Mouse (Mus musculus) heart, postnatal 0 days (tissue): ENCODE results near the gene Gm39566. TPM values are rescaled to one million over a fixed set of nuclear protein-coding genes. Genes with fewer than 3 reads are reported as not detected.
A peak's percentile ranks its signal among the peaks of the same experiment; 100 is the strongest.

Experiments
- ATAC-seq: fragments of 200-750 bp; cut with Nextera tagmentation; 2 replicates; pipeline ENCODE4 v1.8.0; 2017; ENCODE audit warnings: low read depth, moderate number of reproducible peaks, moderate library complexity; ENCODE audit not compliant: insufficient read depth
- DNase-seq: peaks from one replicate; pipeline ENCODE4 v3.0.0-alpha.2; 2016; ENCODE audit warnings: low spot score
- H3K27ac ChIP-seq: fragments of 300-500 bp; sonication (generic); 2 replicates; pipeline ENCODE4 v1.5.1; 2014; ENCODE audit warnings: low read depth, mild to moderate bottlenecking
- H3K27me3 ChIP-seq: fragments of 300-500 bp; sonication (generic); 2 replicates; pipeline ENCODE4 v1.6.1; 2014; ENCODE audit warnings: low read length, mixed read lengths; ENCODE audit not compliant: control insufficient read depth, insufficient read depth
- H3K36me3 ChIP-seq: fragments of 300-500 bp; sonication (generic); replicated peaks from 2 replicates; pipeline ENCODE4 v1.6.1; 2014; ENCODE audit warnings: low read length, mixed read lengths; ENCODE audit not compliant: control insufficient read depth, insufficient read depth
- H3K4me1 ChIP-seq: fragments of 300-500 bp; sonication (generic); 2 replicates; pipeline ENCODE4 v1.6.1; 2014; ENCODE audit warnings: antibody characterized with exemption; ENCODE audit not compliant: control insufficient read depth, insufficient read depth
- H3K4me2 ChIP-seq: fragments of 300-500 bp; sonication (generic); 2 replicates; pipeline ENCODE4 v1.6.1; 2014; ENCODE audit warnings: low read depth, mild to moderate bottlenecking, low read length, moderate library complexity
- H3K4me3 ChIP-seq: fragments of 300-500 bp; sonication (generic); 2 replicates; pipeline ENCODE4 v1.5.1; 2014; ENCODE audit warnings: low read depth, low read length
- H3K9ac ChIP-seq: fragments of 300-500 bp; sonication (generic); replicated peaks from 2 replicates; pipeline ENCODE4 v1.6.1; 2014; ENCODE audit warnings: low read depth, low read length, mixed read lengths
- H3K9me3 ChIP-seq: fragments of 300-500 bp; sonication (generic); replicated peaks from 2 replicates; pipeline ENCODE4 v1.6.1; 2016; ENCODE audit warnings: low read length; ENCODE audit not compliant: control insufficient read depth
- CTCF ChIP-seq: IDR thresholded peaks from 2 replicates; pipeline ENCODE4 v1.5.1; 2016; ENCODE audit warnings: antibody characterized with exemption, control low read depth, low read depth
- EP300 ChIP-seq: IDR thresholded peaks from 2 replicates; pipeline ENCODE4 v1.6.1; 2016; ENCODE audit warnings: antibody characterized with exemption, low read depth
- WGBS: fragments of 180-500 bp; shearing (Covaris S2); extraction: QIAGEN DNeasy Blood & Tissue Kit; methylation state at CpG from one replicate; pipeline ENCODE4 v1.1.7; 2014; 5-methylcytosine and 5-hydroxymethylcytosine counted together
- polyA plus RNA-seq: library from polyadenylated mRNA; unstranded; fragments of >200 nt; fragmentation: Nextera tagmentation; extraction: Ambion mirVana; gene quantifications from 2 replicates; pipeline ENCODE4 v1.2.1, GENCODE M21; 2015
- total RNA-seq: library from RNA; depleted of rRNA; stranded (reverse); fragments of >200 nt; gene quantifications from 2 replicates; pipeline ENCODE4 v1.2.3, GENCODE M21; 2014; ENCODE audit warnings: low replicate concordance

The Gm39566 gene
- total and polyA plus RNA-seq, 2 experiments from 2014 or later, result not detected

- ATAC-seq, result no peak
- 3% methylated on average over 50 of the region's 52 CpGs for WGBS
Observed at GRCm38 (mm10) chr11:69836703-69837576, 21.8 kb upstream of the Gm39566 start.

DNA sequence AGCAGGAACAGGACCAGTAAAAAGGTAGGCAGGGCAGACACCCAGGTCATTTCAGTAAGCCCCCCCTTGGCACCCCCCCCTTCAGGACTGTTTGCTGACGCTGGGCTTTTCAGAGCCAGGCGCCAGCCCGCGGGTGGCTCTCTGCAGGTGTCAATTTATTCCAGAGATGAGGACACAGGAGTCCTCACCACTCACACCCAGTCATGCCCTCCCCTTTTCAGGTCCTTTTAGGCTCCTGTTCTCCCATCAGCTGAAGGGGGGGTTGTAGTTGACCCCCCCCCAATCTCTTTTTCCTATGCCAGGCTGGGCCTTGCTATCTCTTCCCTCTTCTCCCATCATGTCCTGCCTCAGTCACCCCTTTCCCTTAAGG is 20.9 kb upstream of the Gm39566 start:
- 18% methylated on average over 4 of the region's 4 CpGs for WGBS
- H3K27me3 ChIP-seq, result peaks cover 41% of the 10 kb centered on the region

More at GRCm38 (mm10) chr11:69836703-69837576, 21.8 kb upstream of the Gm39566 start:
- Histone ChIP-seq H3K4me1 (peaks cover 11% of the 10 kb centered on the region; the same call in 1 of the 2 replicates), H3K27ac (peak overlapping the region; percentile 47), H3K9ac (peak overlapping the region; percentile 56), H3K4me2 (peak overlapping the region; percentile 83), H3K27me3 (peaks cover 41% of the 10 kb centered on the region), H3K4me3 (peak overlapping the region; percentile 64), H3K9me3 (no peaks in the 10 kb centered on the region), H3K36me3 (no peaks in the 10 kb centered on the region)
- DNase-seq, result no peak
- TF ChIP-seq CTCF, result no peak
- no peak for TF ChIP-seq EP300

GRCm38 (mm10) chr11:69835326-69835965 is 20.3 kb upstream of the Gm39566 start:
- Histone ChIP-seq H3K9me3 (no peaks in the 10 kb centered on the region), H3K4me1 (peaks cover 11% of the 10 kb centered on the region; the same call in 1 of the 2 replicates), H3K27me3 (peaks cover 41% of the 10 kb centered on the region), H3K36me3 (no peaks in the 10 kb centered on the region), H3K27ac (no peak overlapping the region), H3K4me3 (no peak overlapping the region), H3K9ac (no peak overlapping the region), H3K4me2 (no peak overlapping the region)
- ATAC-seq (no peak), DNase-seq (no peak)
- WGBS, result 22% methylated on average over 9 of the region's 9 CpGs
- TF ChIP-seq EP300 (no peak), CTCF (no peak)

More for the DNA sequence above, 20.9 kb upstream of the Gm39566 start:
- Histone ChIP-seq H3K4me2 (no peak overlapping the region), H3K4me1 (peaks cover 11% of the 10 kb centered on the region; the same call in 1 of the 2 replicates), H3K9ac (no peak overlapping the region), H3K27ac (no peak overlapping the region), H3K4me3 (no peak overlapping the region), H3K9me3 (no peaks in the 10 kb centered on the region), H3K36me3 (no peaks in the 10 kb centered on the region)
- ATAC-seq, result no peak
- no peak for DNase-seq
- TF ChIP-seq CTCF (no peak), EP300 (no peak)

DNA sequence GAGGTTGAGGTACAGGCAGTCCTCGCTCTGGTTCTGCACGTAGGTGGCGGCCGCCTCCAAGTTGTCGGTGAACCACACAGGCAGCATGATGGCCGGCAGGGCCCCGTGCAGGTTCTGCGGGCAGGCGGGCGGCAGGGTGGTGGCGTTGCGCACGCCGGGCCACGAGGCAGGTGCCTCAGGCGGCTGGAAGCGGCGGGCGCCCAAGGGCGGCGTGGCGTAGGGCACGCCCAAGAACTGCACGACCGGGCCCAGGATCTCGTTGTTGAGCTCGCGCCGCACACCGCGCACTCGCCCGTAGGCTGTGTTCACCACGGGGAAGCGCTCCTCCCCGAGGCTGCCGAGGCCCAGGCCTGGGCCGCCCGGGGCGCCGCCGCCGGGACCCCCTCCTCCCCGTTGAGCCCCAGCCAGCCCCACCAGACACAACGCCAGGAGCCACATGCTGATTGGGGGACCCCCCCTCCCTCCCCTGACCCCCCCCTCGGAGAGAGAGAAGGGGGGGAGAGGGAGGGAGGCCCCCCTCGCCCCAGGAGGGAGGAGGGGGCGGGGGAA is 19.0 kb upstream of the Gm39566 start:
- peak overlapping the region; percentile 31 for H3K4me3 ChIP-seq
- DNase-seq, result no peak
- TF ChIP-seq EP300 (no peak), CTCF (no peak)

GRCm38 (mm10) chr11:69833554-69833953 is 18.5 kb upstream of the Gm39566 start:
- Histone ChIP-seq H3K9ac (no peak overlapping the region; the same call in 1 of the 2 replicates), H3K36me3 (no peaks in the 10 kb centered on the region), H3K4me1 (0 out of 2 replicates have a peak, but pooled peaks cover 4% of the 10 kb centered on the region), H3K4me2 (peak overlapping the region; percentile 59), H3K27me3 (peaks cover 41% of the 10 kb centered on the region), H3K27ac (no peak overlapping the region), H3K4me3 (peak overlapping the region; percentile 31), H3K9me3 (no peaks in the 10 kb centered on the region)
- TF ChIP-seq CTCF, result no peak
- TF ChIP-seq EP300, result no peak
- ATAC-seq, result no peak
- 47% methylated on average over 8 of the region's 8 CpGs for WGBS
- DNase-seq, result no peak

More for the DNA sequence above, 19.0 kb upstream of the Gm39566 start:
- Histone ChIP-seq H3K27ac (no peak overlapping the region), H3K27me3 (peaks cover 41% of the 10 kb centered on the region), H3K36me3 (no peaks in the 10 kb centered on the region), H3K9ac (peak overlapping the region; percentile 47), H3K4me1 (peaks cover 7% of the 10 kb centered on the region; the same call in 1 of the 2 replicates), H3K4me2 (peak overlapping the region; percentile 59), H3K9me3 (no peaks in the 10 kb centered on the region)
- no peak for ATAC-seq
- WGBS, result 10% methylated on average over 33 of the region's 48 CpGs
